Mouse (Mus musculus): ENCODE results near the gene Cldn14. TPM values are rescaled to one million over a fixed set of nuclear protein-coding genes. Genes with fewer than 3 reads are reported as not detected.

Gene Cldn14
- total RNA-seq, 2 experiments from 2014 or later, result not detected

- DNase-seq, result no peak
These were observed 97.6 kb downstream of the Cldn14 start for GRCm38 (mm10) chr16:93910735-93911665.

- DNase-seq, result no peak
These were observed 98.7 kb downstream of the Cldn14 start for GRCm38 (mm10) chr16:93909936-93910335.

- no peak for DNase-seq
These were observed 100.4 kb downstream of the Cldn14 start for GRCm38 (mm10) chr16:93908196-93908595.

DNA sequence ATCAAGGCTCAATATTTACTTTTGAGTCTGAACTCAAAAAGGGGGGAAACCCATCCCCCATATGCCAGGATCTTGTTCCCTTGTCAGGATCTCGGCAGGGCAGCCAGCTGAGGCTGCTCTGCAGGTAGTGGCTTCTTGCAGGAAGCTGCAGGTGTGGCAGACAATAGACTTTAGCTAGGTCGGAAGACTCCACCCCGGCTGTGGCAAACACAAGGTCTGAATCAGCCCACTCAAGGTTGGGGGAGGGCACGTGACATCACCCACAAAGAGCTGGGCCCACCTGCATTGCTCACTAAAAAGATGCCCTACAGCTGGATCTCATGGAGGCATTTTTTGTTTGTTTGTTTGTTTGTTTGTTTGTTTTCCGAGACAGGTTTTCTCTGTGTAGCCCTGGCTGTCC lies 100.9 kb downstream of the Cldn14 start:
- DNase-seq, result no peak

- DNase-seq, result peak; percentile 24 to 76
These were observed 102.3 kb downstream of the Cldn14 start for GRCm38 (mm10) chr16:93906156-93907014.

DNA sequence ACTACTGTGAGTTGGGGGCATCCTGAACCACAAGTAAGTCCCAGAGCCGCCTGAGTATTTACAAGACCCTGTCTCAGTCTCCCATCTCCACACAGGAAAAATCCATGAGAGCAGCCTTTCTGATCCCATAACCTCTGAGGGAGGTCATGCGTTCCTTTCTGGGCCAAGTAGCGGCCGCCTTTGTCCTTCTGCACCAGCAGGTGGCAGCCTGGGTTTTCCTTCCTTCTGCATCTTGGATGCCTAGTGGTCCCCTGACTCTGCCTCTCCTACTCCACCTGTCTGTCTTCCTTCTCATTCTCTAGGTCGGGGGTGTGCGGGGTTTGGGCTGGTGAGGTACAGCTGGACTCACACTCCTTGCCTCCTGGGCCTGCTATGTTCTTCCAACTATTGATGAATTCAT lies 105.6 kb downstream of the Cldn14 start:
- no peak for DNase-seq

- DNase-seq, result no peak
These were observed 115.4 kb downstream of the Cldn14 start for GRCm38 (mm10) chr16:93893285-93893684.

- DNase-seq, result no peak
These were observed 117.6 kb downstream of the Cldn14 start for GRCm38 (mm10) chr16:93890948-93891604.

GRCm38 (mm10) chr16:93888481-93888880 lies 120.2 kb downstream of the Cldn14 start:
- no peak for DNase-seq

DNA sequence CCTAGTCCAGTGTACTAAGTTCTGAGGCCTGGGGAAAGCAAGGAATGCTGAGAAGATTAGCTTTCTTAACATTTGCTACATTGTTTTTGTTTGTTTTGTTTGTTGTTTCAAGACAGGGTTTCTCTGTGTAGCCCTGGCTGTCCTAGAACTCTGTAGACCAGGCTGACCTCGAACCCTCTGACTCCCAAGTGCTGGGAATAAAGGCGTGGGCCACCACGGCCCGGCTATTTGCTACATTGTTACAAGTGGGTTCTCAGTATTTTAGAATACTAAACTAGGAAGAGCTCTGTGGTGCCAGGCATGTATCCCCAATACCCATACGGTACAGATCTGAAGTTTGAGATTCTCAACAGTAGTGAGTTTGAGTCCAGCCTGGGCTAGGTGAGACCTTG lies 123.9 kb downstream of the Cldn14 start:
- no peak for DNase-seq

- DNase-seq, result peak in 1 of 2 experiments; percentile 29
These were observed 124.4 kb downstream of the Cldn14 start for GRCm38 (mm10) chr16:93884086-93884721.

DNA sequence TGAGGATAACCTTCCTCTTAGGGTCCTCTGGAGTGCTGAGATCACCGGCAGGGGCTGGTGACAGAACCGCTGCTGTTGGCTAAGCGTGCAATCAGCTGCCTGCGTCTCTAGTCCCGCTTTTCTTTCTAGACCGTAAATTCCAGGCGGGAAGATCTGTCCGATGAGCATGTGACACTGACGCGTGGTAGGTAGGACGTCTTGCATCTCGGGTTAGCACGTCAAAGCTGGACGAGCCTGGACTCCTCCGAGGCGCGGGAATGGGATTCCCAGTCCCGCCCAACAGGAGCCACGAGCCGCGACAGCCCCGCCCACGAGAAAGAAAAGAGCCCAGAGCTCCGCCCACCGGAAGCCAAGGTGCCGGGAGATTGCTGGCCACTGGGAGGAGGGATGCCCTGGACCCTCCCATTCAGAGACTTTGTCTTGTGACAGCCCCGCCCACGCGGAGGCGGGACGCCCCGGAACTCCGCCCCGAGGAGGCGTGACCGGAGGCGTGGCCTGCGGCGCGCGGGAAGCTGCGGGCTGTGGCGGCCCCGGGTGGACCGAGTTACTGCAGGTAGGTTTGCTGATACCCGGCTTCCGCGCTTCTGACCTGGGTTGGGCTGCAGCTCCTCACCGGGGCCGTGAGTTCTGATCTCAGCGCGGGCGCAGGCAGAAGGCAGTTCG lies 125.1 kb downstream of the Cldn14 start, which contains the start of gene Chaf1b:
Gene Chaf1b (plus strand): TSS at position 479 of the 663 bp plus-strand sequence.
- DNase-seq, result peak; percentile 96 to 97

DNA sequence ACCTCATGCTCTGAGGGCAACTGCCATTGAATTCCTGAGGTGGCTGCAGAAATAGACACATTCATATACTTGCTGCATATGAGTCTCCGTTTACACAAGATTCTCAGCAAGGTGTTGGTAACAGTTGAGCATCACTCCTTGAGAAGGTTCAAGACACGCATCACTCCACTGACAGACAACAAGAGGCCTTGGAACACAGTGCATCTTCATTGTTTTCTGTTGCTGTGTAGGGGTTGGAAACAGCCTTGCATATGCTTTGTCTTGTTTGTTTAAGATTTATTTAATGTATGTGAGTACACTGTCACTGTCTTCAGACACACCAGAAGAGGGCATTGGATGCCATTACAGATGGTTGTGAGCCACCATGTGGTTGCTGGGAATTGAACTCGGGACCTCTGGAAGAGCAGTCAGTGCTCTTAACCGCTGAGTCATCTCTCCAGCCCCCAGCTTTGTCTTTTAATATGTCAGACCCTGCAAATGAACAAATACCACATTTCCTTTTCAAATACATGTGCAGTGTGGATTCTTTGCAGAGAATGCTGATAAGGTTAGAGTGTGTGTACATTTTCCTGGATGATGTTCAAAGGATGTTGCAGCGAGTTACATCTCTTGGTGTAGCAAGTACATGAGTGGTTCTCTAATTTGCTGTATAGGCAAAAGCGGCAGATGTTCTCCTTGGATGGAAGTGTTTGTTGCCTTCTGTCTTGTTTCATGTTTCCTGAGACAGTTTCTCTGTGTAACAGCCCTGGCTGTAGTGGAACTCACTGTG lies 130.8 kb downstream of the Cldn14 start:
- DNase-seq, result no peak

DNA sequence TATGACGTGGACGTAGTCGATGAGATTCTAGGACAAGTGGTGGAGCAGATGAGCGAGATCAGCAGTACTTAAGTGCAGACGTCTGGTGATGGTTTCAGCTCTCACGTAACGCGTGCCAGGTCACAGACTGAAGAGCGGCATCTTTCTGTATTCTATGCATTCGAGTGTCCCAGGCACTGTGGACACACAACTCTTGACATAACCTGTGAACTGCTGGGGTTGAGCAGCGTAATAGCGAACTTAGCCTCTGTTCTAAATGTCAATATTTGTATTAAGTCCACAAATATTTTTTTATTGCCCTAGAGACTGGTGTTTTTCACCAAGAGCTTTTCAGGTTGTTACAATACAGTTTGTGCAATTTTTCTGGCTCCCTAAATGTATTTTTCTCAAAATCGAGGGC lies 133.8 kb downstream of the Cldn14 start:
- no peak for DNase-seq

Other genes starting within 250 kb of the Cldn14 start
- gene Morc3, start 176.7 kb downstream of the Cldn14 start, total RNA-seq (2021), result 10 to 100 TPM; 13.2 to 20.1 TPM
- under 1 TPM; 0.40 to 0.57 TPM for gene Chaf1b, start 124.9 kb downstream of the Cldn14 start, total RNA-seq (2021)
- under 1 TPM in 1 of 2 experiments, not detected in 1; 0.08 TPM for gene Sim2, start 76.1 kb upstream of the Cldn14 start, total RNA-seq (2021)